Mouse (Mus musculus) urinary bladder, postnatal 10 days (tissue): ENCODE measurements at regions not wholly inside any gene's neighbourhood (a gene's known extent, or its start where the extent isn't known, plus 50 kb on each side); places are given as distances from the start of the nearest gene placed in this dataset.

Experiments
- DNase-seq: peaks from one replicate; pipeline ENCODE4 v3.0.0; 2022; ENCODE audit warnings: low spot score

DNA sequence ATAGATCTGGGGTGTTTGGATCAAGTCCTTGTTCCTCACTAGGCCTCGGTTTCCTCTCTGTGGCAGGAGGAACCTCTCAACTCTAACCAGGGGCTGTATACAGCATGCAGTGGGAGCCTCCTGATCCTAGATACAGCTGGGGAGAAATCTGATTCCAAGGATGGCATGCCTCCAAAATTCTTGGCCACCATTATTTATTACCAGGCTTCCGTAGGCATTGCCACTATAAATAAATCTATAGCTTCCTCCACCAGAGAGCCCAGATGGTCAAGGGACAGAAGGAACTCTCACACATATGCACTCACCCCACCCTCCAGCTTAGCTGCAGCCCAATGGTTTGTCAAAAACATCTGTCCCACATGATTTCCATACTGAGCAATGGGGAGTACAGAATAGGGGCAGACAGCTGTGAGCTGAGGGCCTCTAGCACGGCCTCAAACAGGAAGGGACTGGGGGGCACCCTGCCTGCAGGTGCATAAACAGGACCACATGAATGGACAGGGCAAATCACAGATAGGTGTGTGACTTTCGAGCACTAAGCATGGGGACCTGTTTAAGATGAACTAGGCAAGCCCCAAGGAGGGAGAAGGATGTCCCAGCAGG lies 100.8 kb upstream of the Mgme1 start:
- DNase-seq, result no peak

DNA sequence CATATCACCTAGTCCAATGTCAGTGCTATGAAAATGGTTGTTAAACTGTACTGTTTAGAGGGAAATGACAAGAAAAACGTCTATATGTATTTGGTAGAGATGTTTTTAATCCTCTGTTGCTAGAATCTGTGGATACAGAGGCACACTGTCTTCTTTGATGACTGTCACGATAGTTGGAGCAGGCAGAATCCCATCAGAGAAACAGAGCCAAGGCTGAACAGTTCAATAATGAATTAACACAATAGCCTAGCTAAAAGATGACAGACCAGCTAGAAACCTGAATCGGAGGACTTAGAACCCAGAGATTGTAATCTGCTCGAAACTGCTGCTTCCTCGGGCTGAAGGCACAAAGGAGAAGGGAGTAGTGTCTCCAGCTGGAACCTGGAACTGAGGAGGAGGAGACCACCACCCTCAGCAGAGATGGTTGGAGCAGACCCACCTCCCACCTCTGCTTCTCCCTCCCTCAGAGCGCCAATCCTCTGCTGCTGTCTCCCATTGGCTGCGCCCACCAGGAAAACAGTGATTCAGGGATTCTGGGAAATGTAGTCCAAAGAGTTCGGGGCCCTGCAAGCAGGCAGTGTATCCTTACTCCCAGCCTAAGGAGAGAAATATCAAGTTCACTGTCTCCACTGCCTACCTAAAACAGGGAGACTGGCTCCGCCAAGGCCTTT lies 98.2 kb upstream of the Mgme1 start:
- no peak for DNase-seq

DNA sequence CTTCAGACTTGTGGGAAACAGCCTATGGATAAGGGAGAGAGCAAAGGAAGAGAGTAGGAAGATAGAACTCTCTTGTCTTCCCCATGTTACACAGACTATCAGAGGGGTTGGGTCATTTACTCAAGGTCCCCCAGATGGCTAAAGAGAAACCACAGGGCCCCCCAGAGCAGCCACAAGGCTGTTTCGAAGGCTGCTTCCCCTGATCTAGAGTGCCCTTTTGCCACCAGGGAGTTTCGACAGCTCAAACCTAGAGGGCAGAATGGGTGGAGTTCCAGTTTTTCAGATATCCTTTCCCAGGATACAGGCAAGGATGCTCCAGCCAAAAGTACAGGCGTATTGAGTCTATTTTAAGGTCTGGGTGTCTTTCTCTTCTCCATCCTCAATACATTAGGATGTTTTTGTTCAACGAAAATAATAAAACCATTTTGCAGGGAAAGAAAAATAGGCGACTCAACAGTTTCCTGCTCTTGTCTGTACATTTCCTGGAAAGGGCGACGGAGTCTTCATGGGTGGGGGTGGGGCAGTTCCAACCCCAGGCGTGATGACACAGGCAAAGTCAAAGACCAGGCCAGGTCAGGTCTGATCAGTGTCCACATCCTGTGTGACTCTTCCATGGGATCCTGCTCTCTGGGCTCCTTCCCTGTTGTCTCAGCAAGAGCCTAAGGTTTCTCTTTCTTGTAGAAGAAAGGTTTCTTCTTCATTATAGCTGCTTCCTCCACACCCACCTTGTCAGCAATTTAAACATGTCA lies 96.9 kb upstream of the Mgme1 start:
- no peak for DNase-seq

GRCm38 (mm10) chr2:144174366-144175035 lies 96.0 kb upstream of the Mgme1 start:
- DNase-seq, result no peak

- DNase-seq, result no peak
These were observed 93.8 kb upstream of the Mgme1 start for GRCm38 (mm10) chr2:144176508-144177170.

GRCm38 (mm10) chr2:144177268-144177667 lies 93.2 kb upstream of the Mgme1 start:
- no peak for DNase-seq

DNA sequence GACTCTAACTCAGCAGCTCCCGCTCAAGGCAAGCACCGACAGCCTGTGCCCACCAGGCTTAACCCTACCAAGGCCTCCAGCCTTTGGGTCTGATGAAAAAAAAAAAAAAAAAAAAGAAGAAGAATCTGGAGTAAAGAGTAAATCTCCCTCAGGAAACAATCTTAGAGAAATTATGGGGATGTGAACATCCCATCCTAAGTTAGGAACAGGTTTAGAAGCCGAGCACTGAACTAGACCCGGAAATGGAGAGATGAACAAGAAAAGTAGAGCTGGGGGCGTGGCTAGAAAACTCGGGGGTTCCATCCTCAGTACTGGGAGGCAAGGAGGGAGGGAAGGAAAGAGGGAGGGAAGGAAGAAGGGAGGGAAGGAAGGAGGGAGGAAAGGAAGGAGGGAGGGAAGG lies 92.5 kb upstream of the Mgme1 start:
- no peak for DNase-seq

- DNase-seq, result no peak
These were observed 88.4 kb upstream of the Mgme1 start for GRCm38 (mm10) chr2:144182108-144182507.

DNA sequence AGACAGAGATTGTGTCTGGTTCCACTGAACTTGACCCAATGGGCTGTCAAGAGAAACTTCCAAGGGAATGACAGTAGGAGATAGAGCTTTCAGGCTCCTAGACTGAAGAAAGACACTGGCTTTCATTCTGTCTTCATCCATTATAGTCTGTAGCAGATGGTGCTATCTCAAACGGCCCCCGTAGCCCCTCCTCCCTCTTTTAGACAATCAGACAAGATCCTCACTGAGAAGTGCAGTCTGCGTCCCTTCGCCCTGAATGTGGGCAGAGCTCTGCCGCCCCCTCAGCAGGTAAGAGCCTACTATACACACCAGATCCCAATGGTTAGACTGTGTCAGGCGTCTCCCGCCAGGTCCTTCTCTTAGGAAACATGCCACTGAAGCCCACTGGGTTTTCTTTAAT lies 87.9 kb upstream of the Mgme1 start:
- DNase-seq, result no peak

DNA sequence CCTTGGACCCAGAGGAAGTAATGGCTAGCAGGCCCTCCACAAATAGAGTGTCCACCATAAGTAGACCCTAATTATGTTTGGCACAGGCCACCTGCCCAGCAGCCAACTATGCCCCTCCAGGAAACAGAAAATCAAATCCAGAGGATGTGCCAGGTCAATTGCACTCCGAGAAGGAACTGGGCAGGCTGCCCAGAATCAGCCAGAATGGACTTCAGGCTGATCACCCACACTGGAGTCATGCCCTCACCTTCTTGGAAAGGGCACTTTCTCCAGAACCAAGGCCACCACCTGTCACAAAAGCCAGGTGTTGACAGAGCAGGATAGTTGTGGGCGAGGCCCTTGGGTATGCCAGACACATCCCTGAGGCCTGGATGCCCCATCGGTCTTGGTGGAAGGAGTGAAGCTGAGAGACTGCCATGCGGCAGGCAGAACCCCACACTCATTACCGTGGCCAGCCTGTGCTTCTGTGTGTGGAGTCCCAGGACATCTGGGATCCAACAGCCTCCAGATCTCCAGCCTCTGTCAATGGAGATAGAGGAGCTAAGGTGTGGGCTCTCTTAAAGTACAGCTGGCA lies 87.0 kb upstream of the Mgme1 start:
- no peak for DNase-seq

GRCm38 (mm10) chr2:144185175-144185574 lies 85.3 kb upstream of the Mgme1 start:
- DNase-seq, result no peak

GRCm38 (mm10) chr2:144186426-144186825 lies 84.0 kb upstream of the Mgme1 start:
- no peak for DNase-seq

DNA sequence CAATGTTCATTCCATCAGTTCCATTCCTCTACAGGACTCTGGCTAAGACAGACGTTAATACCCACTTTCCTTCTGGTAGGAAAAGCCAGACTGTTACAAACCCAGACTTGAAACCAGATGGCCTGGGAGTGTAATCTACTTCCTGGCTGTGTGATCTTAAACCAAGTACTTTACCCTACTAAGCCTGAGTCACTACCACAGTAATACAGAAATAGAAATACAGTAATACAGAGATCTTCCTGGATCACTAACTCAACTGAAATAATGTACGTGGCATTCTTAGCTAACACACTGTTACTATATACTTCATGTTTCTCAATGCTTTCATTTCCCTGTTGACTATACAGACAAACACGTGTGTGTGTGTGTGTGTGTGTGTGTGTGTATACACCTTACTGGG lies 82.4 kb upstream of the Mgme1 start:
- DNase-seq, result no peak

DNA sequence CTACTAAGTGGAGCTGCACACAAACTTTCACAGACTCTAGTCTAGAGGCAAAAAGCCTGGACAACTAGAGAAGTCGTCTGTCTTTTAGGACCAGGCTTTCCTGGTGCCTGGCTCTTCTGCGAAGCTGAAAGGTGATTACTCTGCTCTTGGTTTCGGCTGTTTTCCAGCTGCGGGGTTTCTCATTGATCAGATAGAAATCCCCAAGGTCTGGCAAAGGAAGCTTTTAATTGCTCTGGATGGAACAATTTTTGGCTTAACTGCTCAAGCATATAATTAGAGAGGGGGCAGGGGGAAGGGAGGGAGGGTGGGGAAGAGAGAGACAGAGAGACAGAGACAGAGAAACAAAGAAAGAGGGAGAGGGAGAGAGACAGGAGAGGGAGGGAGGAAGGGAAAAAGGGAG lies 82.0 kb upstream of the Mgme1 start:
- no peak for DNase-seq

GRCm38 (mm10) chr2:144189756-144190155 lies 80.7 kb upstream of the Mgme1 start:
- DNase-seq, result no peak

GRCm38 (mm10) chr2:144191018-144191417 lies 79.4 kb upstream of the Mgme1 start:
- DNase-seq, result no peak

DNA sequence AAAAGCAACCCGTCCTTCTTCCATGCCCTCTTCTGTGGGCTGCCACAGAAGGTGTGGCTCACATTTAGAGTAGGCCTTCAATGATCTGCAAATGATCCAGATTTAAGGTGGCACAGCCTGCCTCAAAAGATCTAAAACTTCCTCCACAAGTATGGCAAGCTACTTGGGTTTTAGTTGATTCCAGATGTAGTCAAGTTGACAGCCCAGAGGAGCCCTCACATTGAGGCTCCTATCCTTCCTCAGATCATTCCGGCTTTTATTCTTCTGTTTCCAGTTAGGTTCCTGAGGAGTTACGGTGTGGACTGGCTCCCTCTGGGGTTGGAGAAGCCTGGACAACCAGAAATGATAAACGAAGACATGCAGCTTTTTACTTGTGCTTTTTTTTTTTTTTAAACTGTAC lies 78.8 kb upstream of the Mgme1 start:
- DNase-seq, result no peak

GRCm38 (mm10) chr2:144192428-144192827 lies 78.0 kb upstream of the Mgme1 start:
- no peak for DNase-seq

DNA sequence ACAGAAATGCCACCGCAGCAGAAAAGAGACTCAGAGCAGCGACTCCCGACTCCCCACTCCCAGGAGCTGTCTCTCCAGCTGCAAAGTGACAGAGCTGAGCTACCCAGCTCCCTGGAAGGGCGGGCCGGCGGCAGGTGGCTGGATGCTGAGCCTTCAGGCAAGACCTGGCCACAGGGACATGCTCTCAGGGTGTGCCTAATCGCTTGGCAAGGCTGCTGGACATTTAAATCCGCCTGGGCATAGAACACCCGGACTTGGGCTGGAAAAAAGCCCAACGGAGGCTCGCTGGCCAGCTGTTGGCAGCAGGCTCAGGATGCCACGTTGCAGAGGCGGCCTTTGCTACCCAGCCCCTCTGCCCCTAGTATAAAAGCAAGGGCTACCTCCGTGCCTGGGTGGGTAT lies 74.6 kb upstream of the Mgme1 start:
- DNase-seq, result no peak

DNA sequence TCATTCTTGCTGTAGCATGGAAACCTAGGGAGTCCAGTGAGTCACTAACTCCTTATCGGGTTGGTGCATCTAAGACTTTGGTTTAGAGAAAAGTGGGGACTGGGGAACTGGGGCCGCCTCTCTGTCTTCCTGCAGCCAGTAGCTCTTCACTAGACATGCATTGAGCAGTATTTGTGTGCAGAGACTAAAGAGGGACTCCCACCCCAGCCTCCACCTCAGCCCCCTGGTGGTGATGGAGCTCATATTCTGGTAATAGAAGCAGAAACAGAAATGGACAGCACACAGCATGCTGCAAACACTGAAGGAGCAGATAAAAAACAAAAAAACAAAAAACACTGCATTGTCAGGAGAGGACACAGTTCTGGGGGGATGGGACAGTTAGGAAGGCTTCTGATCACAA lies 73.3 kb upstream of the Mgme1 start:
- DNase-seq, result no peak

- DNase-seq, result no peak
These were observed 72.0 kb upstream of the Mgme1 start for GRCm38 (mm10) chr2:144198326-144199051.
